Mouse (Mus musculus): ENCODE data around the gene Oat.

Oat gene

DNA sequence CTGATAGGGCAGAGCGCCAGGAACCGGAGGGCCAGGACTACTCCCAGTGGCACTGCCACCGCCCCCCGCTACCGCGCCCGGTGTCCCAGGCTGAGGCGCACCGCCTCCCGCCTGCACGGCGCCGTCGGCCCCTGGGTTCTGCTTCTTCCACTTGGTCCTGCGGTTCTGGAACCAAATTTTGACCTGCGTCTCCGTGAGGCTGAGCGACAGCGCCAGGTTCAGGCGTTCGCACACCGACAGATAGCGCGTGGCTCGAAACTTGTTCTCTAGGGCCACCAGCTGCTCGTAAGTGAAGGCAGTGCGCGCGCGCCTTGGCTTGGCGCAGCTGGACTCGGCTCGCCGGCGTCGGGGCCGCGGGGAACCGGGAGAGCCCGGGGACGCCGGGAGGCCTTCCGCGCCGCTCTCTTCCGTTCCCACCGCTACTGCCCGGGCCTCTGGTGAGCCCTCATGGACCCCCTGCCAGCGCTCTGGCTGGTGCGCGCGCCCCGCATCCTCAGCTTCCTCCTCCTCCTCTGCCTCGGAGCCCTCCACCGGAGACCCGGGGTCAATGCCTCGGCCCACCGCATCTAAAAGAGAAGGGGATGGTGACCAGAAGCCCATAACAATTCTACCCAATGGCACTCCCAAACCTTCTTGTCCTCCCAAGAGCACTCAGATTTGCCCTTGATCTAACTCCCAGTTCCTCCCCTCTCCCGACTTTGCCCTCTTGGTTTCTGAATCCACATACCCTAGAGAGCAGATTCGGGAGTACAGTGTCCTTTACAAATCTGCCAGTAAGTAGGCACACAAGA is 21.2 kb upstream of the Oat start:
- Histone ChIP-seq H3K4me3 (replicated peaks; ENCODE audit: low read length) (peak overlapping the region; percentile 73), H3K27me3 (ENCODE audit: insufficient read depth, low read length) (peaks cover 92% of the 10 kb centered on the region), H3K9me3 (ENCODE audit: low read length) (no peaks in the 10 kb centered on the region), H3K4me1 (replicated peaks; ENCODE audit: low read depth, low read length) (peaks cover 53% of the 10 kb centered on the region), H3K36me3 (ENCODE audit: insufficient read depth, low read length) (no peaks in the 10 kb centered on the region)
- TF ChIP-seq POU5F1 (IDR thresholded peaks at IDR 0.05; ENCODE audit: borderline replicate concordance, low read length) (no peak), NANOG (IDR thresholded peaks at IDR 0.05; ENCODE audit: borderline replicate concordance, low read length) (no peak), CTCF (conservative IDR thresholded peaks at IDR 0.05; ENCODE audit: low read length) (no peak)

DNA sequence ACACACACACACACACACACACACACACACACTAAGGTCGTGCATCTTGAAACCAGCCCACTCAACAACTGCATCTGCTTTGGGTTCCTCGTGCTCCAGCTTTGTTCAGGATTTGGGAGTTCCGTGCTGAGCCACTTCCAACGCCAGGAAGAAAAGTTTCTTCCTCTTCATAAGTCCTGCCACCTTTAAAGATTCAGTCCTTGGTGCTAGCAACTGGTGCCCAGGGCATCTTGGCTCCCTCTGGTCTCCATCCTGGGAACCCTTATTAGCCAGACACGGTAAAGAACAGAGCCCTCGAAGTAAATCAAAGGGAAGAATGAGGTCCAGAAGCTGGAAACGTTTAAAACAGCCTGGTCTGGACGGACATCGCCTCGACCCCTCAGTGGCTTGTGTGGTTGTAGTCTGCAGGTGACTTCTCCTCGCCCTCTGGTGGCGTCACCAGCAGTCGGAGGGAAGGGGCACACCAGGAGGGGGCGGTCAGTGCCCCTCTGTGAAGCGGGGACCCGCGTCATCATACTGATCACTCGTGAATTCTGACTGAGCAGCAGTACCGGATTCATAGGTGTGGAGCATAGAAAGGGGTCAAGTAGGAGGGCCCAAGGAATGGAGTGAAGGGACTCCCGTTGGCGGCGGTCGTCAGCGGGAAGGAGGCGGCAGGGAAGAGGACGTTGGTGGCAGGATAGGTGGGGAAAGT is 20.5 kb upstream of the Oat start:
- peaks cover 92% of the 10 kb centered on the region for H3K27me3 ChIP-seq (ENCODE audit: insufficient read depth, low read length)
- peaks cover 45% of the 10 kb centered on the region for H3K4me1 ChIP-seq (replicated peaks; ENCODE audit: low read depth, low read length)
- no peaks in the 10 kb centered on the region for H3K36me3 ChIP-seq (ENCODE audit: insufficient read depth, low read length)
- peak overlapping the region; percentile 73 for H3K4me3 ChIP-seq (replicated peaks; ENCODE audit: low read length)
- H3K9me3 ChIP-seq (ENCODE audit: low read length): no peaks in the 10 kb centered on the region
- TF ChIP-seq CTCF (conservative IDR thresholded peaks at IDR 0.05; ENCODE audit: low read length) (no peak), POU5F1 (IDR thresholded peaks at IDR 0.05; ENCODE audit: borderline replicate concordance, low read length) (no peak), NANOG (IDR thresholded peaks at IDR 0.05; ENCODE audit: borderline replicate concordance, low read length) (no peak)

DNA sequence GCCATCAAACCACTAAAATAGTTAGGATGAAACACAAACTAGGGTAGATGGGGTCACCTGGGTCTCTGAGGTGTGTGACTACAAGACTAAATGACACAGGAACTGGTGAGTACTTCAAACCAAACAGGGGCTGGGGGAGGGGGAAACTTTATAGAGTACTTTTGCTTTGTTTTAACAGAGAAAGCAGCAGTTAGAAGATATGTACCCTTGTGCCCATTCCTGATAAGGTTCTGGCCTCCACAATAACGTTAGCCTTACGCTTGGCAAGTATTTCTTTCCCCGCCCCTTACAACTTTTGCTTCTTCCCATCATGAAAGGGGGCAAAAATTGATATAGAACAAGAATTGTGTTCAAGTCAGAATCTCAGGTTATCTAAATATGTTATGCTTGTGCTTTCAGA is 19.6 kb upstream of the Oat start:
- Histone ChIP-seq H3K27me3 (ENCODE audit: insufficient read depth, low read length) (peaks cover 88% of the 10 kb centered on the region), H3K9me3 (ENCODE audit: low read length) (no peaks in the 10 kb centered on the region), H3K4me1 (replicated peaks; ENCODE audit: low read depth, low read length) (peaks cover 36% of the 10 kb centered on the region), H3K4me3 (replicated peaks; ENCODE audit: low read length) (no peak overlapping the region), H3K36me3 (ENCODE audit: insufficient read depth, low read length) (no peaks in the 10 kb centered on the region)
- TF ChIP-seq NANOG (IDR thresholded peaks at IDR 0.05; ENCODE audit: borderline replicate concordance, low read length) (no peak), CTCF (conservative IDR thresholded peaks at IDR 0.05; ENCODE audit: low read length) (no peak), POU5F1 (IDR thresholded peaks at IDR 0.05; ENCODE audit: borderline replicate concordance, low read length) (no peak)

DNA sequence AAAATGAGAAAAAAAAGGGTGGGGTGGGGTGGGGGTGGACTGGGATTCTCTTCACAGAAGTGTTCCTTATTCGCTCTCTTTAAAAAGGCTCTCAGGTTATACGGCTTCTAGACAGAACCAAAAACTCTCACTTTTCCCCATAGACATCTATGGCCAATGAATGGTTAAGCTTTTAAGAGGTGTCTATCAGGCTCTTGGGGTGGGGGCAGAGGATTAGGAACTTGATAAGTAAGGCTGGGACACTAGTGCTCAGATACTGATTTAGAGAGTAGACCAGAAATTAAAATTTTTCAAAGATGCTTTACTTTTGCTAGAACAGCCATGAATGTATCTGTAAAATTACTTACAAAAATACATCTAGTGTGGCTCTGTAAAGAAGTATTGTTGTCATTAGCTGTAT is 18.1 kb upstream of the Oat start:
- H3K27me3 ChIP-seq (ENCODE audit: insufficient read depth, low read length): peaks cover 74% of the 10 kb centered on the region
- no peaks in the 10 kb centered on the region for H3K36me3 ChIP-seq (ENCODE audit: insufficient read depth, low read length)
- TF ChIP-seq POU5F1 (IDR thresholded peaks at IDR 0.05; ENCODE audit: borderline replicate concordance, low read length) (no peak), CTCF (conservative IDR thresholded peaks at IDR 0.05; ENCODE audit: low read length) (no peak), NANOG (IDR thresholded peaks at IDR 0.05; ENCODE audit: borderline replicate concordance, low read length) (no peak)
- H3K9me3 ChIP-seq (ENCODE audit: low read length): no peaks in the 10 kb centered on the region
- no peak overlapping the region for H3K4me3 ChIP-seq (replicated peaks; ENCODE audit: low read length)
- H3K4me1 ChIP-seq (replicated peaks; ENCODE audit: low read depth, low read length): peaks cover 23% of the 10 kb centered on the region

GRCm38 (mm10) chr7:132593762-132594161 is 17.6 kb upstream of the Oat start:
- no peaks in the 10 kb centered on the region for H3K9me3 ChIP-seq (ENCODE audit: low read length)

DNA sequence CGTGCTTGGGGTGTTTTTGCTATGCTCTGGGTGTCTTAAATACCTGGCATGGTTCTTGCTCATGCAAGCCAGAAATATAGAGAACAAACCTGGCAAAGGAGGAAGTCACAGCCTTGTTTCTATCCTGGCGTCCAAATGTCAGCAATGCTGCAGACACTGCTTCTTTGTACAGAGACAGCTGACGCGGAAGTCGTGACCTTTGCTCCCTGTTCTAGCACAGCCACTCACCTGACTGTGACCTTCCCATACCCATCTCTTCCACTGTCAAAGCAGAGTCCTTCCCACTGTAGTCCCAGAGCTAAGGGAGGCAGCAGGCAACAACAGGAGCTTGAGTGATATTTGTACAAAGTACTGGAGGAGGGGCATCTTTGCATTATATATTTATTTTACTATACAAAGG is 13.4 kb upstream of the Oat start:
- Histone ChIP-seq H3K36me3 (ENCODE audit: insufficient read depth, low read length) (no peaks in the 10 kb centered on the region), H3K9me3 (ENCODE audit: low read length) (no peaks in the 10 kb centered on the region), H3K27me3 (ENCODE audit: insufficient read depth, low read length) (peaks cover 30% of the 10 kb centered on the region), H3K4me3 (replicated peaks; ENCODE audit: low read length) (no peak overlapping the region), H3K4me1 (replicated peaks; ENCODE audit: low read depth, low read length) (0 out of 2 replicates have a peak, but pooled peaks cover 4% of the 10 kb centered on the region)
- TF ChIP-seq NANOG (IDR thresholded peaks at IDR 0.05; ENCODE audit: borderline replicate concordance, low read length) (no peak), CTCF (conservative IDR thresholded peaks at IDR 0.05; ENCODE audit: low read length) (no peak), POU5F1 (IDR thresholded peaks at IDR 0.05; ENCODE audit: borderline replicate concordance, low read length) (no peak)

More at GRCm38 (mm10) chr7:132593762-132594161, 17.6 kb upstream of the Oat start:
- H3K4me1 ChIP-seq (replicated peaks; ENCODE audit: low read depth, low read length): peaks cover 17% of the 10 kb centered on the region
- TF ChIP-seq NANOG (IDR thresholded peaks at IDR 0.05; ENCODE audit: borderline replicate concordance, low read length) (no peak), CTCF (conservative IDR thresholded peaks at IDR 0.05; ENCODE audit: low read length) (no peak), POU5F1 (IDR thresholded peaks at IDR 0.05; ENCODE audit: borderline replicate concordance, low read length) (no peak)
- H3K4me3 ChIP-seq (replicated peaks; ENCODE audit: low read length): no peak overlapping the region
- H3K27me3 ChIP-seq (ENCODE audit: insufficient read depth, low read length): peaks cover 68% of the 10 kb centered on the region
- no peaks in the 10 kb centered on the region for H3K36me3 ChIP-seq (ENCODE audit: insufficient read depth, low read length)

GRCm38 (mm10) chr7:132587167-132587566 is 11.0 kb upstream of the Oat start:
- Histone ChIP-seq H3K4me3 (replicated peaks; ENCODE audit: low read length) (no peak overlapping the region), H3K9me3 (ENCODE audit: low read length) (no peaks in the 10 kb centered on the region), H3K4me1 (replicated peaks; ENCODE audit: low read depth, low read length) (0 out of 2 replicates have a peak, but pooled peaks cover 4% of the 10 kb centered on the region), H3K36me3 (ENCODE audit: insufficient read depth, low read length) (no peaks in the 10 kb centered on the region), H3K27me3 (ENCODE audit: insufficient read depth, low read length) (peaks cover 25% of the 10 kb centered on the region)
- no peak for TF ChIP-seq POU5F1 (IDR thresholded peaks at IDR 0.05; ENCODE audit: borderline replicate concordance, low read length)
- TF ChIP-seq NANOG (IDR thresholded peaks at IDR 0.05; ENCODE audit: borderline replicate concordance, low read length): no peak
- no peak for TF ChIP-seq CTCF (conservative IDR thresholded peaks at IDR 0.05; ENCODE audit: low read length)

- Histone ChIP-seq H3K4me3 (replicated peaks; ENCODE audit: low read length) (no peak overlapping the region), H3K9me3 (ENCODE audit: low read length) (no peaks in the 10 kb centered on the region), H3K4me1 (replicated peaks; ENCODE audit: low read depth, low read length) (0 out of 2 replicates have a peak, but pooled peaks cover 4% of the 10 kb centered on the region), H3K36me3 (ENCODE audit: insufficient read depth, low read length) (no peaks in the 10 kb centered on the region), H3K27me3 (ENCODE audit: insufficient read depth, low read length) (peaks cover 17% of the 10 kb centered on the region)
- TF ChIP-seq NANOG (IDR thresholded peaks at IDR 0.05; ENCODE audit: borderline replicate concordance, low read length) (no peak), CTCF (conservative IDR thresholded peaks at IDR 0.05; ENCODE audit: low read length) (no peak), POU5F1 (IDR thresholded peaks at IDR 0.05; ENCODE audit: borderline replicate concordance, low read length) (no peak)
Observed at GRCm38 (mm10) chr7:132585695-132586491, 9.7 kb upstream of the Oat start.
